Mouse (Mus musculus) C2C12 (cell line): ENCODE results near the gene Pld5. TPM values are rescaled to one million over a fixed set of nuclear protein-coding genes. Genes with fewer than 3 reads are reported as not detected.

Source experiments
- H3K27me3 ChIP-seq: one replicate; pipeline ENCODE4 v1.6.1; 2011; ENCODE audit not compliant: control insufficient read depth, insufficient read depth, insufficient read length
- H3K36me3 ChIP-seq: one replicate; pipeline ENCODE4 v1.6.1; 2011; ENCODE audit not compliant: control insufficient read depth, insufficient read depth
- H3K4me3 ChIP-seq: one replicate; pipeline ENCODE4 v1.5.1; 2011; ENCODE audit warnings: mild to moderate bottlenecking, control low read depth; ENCODE audit not compliant: poor library complexity, insufficient read depth, severe bottlenecking
- H3K79me2 ChIP-seq: one replicate; pipeline ENCODE4 v1.6.1; 2011; ENCODE audit not compliant: control insufficient read depth, insufficient read depth
- H3K79me3 ChIP-seq: one replicate; pipeline ENCODE4 v1.6.1; 2011; ENCODE audit warnings: low read depth, control low read depth
- H3ac ChIP-seq: one replicate; pipeline ENCODE3; 2011; ENCODE audit warnings: low read depth; ENCODE audit not compliant: control insufficient read depth, insufficient read length
- CEBPB ChIP-seq: IDR thresholded peaks from one replicate; pipeline ENCODE4 v1.6.1; 2011; ENCODE audit warnings: low read depth, mild to moderate bottlenecking, control low read depth, moderate library complexity
- CTCF ChIP-seq: IDR thresholded peaks from one replicate; pipeline ENCODE4 v1.5.1; 2011; ENCODE audit not compliant: control insufficient read depth, insufficient read depth, insufficient read length
- FOSL1 ChIP-seq: IDR thresholded peaks from one replicate; pipeline ENCODE4 v1.8.0; 2011; ENCODE audit warnings: mild to moderate bottlenecking, low read length; ENCODE audit not compliant: poor library complexity, insufficient read depth, severe bottlenecking
- MAX ChIP-seq: IDR thresholded peaks from one replicate; pipeline ENCODE4 v1.6.1; 2011; ENCODE audit warnings: mild to moderate bottlenecking, control low read depth
- MYOD1 ChIP-seq: IDR thresholded peaks from one replicate; pipeline ENCODE4 v1.6.1; 2011; ENCODE audit warnings: low read depth; ENCODE audit not compliant: control insufficient read depth, insufficient read length
- MYOG ChIP-seq: IDR thresholded peaks from one replicate; pipeline ENCODE4 v1.6.1; 2011; ENCODE audit not compliant: control insufficient read depth, insufficient read length; ENCODE audit errors: extremely low read depth
- USF1 ChIP-seq: IDR thresholded peaks from one replicate; pipeline ENCODE4 v1.6.1; 2011; ENCODE audit warnings: low read depth, mild to moderate bottlenecking, control low read depth, moderate library complexity
- long read RNA-seq, 2 experiments: library from polyadenylated mRNA; unstranded; transcript quantifications; one replicate each; pipeline ENCODE4 v2.0.0; 2019 to 2020
- polyA plus RNA-seq: library from polyadenylated mRNA; unstranded; fragments of >200 nt; fragmentation: generic; extraction: Trizol; gene quantifications from one replicate; pipeline ENCODE4 v1.2.1, GENCODE M21; 2012; ENCODE audit warnings: missing spikeins

The Pld5 gene
- not detected for polyA plus RNA-seq
- long read RNA-seq, experiment 1: 0 reads
- long read RNA-seq, experiment 2: 0 reads

DNA sequence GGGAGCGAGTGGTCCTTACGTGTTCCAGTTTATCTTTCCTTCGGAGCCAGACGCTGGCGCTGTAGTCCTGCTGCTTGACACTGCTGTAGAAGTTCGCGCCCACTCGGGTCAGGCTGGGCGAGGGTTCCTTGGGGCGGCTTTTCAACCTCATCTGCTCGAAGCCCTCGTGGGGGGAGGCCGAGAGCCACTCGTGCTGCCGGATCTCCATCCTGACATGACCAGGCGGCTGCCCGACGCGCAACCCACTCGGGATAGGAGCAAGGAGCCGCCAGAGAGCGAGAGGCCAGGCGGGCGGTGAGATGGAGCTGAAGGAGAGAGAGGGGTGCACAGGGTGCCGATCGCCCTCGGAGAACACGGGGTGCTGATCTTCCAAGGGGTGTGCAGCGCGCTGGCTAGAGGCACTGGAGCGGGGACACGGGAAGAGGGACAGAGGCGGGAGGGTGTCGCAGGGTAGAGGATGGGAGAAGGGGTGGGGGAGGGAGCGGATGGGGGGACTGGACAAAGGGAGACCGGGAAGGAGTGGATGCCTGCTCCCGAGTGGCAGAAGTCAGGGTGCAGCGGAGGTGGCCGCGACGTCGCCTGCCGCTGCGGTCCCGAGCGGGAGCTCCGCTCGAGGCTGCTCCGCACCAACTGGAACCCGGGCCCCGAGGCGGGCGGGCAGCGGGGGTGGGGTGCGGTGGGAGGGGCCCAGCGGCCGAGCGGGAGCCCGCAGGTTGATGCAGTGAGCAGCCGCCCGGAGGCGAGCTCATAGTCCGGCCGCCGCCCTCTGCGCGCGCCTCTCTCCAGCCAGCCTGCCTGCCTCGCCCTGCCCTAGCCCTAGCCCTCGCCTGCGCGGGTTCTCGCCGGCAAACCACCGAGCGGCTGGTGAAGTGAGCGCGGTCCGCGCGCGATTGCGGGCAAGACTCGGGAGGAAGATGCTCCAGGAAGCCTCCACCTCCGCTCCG is at the start of gene Pld5:
Pld5 (minus strand) TSS at position 646 of the 944 bp plus-strand sequence.
- TF ChIP-seq CTCF (no peak), FOSL1 (no peak), USF1 (no peak), MYOD1 (no peak), CEBPB (no peak), MAX (no peak), MYOG (no peak)
- Histone ChIP-seq H3K36me3 (no peaks in the 10 kb centered on the region), H3K79me3 (no peaks in the 10 kb centered on the region), H3K27me3 (no peaks in the 10 kb centered on the region), H3K4me3 (no peak within 1 kb of the TSS), H3ac (no peak within 1 kb of the TSS), H3K79me2 (no peaks in the 10 kb centered on the region)

DNA sequence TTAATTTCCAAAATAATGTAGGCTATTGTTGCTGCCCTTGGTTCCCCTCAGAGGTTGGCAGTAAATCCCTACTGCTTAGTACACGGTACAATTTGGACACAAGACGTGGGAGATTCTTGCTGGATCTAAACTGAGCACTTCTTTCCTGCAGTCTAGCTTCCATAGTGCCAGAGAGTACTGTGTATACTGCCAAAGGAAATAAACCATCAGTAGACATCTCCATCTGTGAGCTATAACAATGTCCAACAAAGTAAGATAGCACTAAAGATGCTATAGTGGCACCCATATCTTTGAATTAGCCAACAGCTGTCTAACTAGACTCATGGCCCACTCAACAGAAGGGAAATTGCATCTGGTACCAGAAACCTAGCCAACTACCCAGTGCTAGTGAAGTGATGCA is 40.0 kb upstream of the Pld5 start:
- H3K79me3 ChIP-seq: no peaks in the 10 kb centered on the region
- no peak overlapping the region for H3K4me3 ChIP-seq
- no peaks in the 10 kb centered on the region for H3K36me3 ChIP-seq
- TF ChIP-seq MYOD1 (no peak), CTCF (no peak), MYOG (no peak), USF1 (no peak), CEBPB (no peak), MAX (no peak), FOSL1 (no peak)
- H3K27me3 ChIP-seq: no peaks in the 10 kb centered on the region
- no peaks in the 10 kb centered on the region for H3K79me2 ChIP-seq
- no peak overlapping the region for H3ac ChIP-seq

DNA sequence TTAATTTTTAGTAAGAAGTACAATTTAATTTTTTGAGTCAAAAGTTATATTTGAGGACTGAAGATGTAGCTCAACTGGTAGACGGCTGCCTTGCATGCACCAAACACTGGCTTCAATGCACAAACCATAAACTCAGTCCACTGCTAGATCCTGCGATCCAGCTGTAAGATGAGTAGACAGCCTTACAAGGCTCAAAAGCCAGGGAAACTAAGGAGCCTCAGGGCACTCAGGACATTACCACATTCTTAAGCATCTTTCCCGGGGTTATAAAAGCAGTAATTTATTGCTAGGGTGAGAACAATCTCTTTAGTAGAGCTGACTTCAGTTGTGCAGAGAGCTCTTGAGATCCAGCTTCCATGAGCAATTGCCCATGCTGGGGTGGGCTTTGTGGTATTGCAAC is 35.1 kb upstream of the Pld5 start:
- no peaks in the 10 kb centered on the region for H3K27me3 ChIP-seq
- TF ChIP-seq USF1: no peak
- no peak for TF ChIP-seq MAX
- no peak for TF ChIP-seq CTCF
- no peak for TF ChIP-seq FOSL1
- TF ChIP-seq MYOG: no peak
- H3K4me3 ChIP-seq: no peak overlapping the region

GRCm38 (mm10) chr1:176289396-176289795 is 14.3 kb upstream of the Pld5 start:
- TF ChIP-seq MYOD1 (no peak), FOSL1 (no peak), CEBPB (no peak), MAX (no peak), CTCF (no peak), USF1 (no peak), MYOG (no peak)
- H3K36me3 ChIP-seq: no peaks in the 10 kb centered on the region

More for the DNA sequence above, 35.1 kb upstream of the Pld5 start:
- Histone ChIP-seq H3K79me3 (no peaks in the 10 kb centered on the region), H3ac (no peak overlapping the region), H3K36me3 (no peaks in the 10 kb centered on the region), H3K79me2 (no peaks in the 10 kb centered on the region)

DNA sequence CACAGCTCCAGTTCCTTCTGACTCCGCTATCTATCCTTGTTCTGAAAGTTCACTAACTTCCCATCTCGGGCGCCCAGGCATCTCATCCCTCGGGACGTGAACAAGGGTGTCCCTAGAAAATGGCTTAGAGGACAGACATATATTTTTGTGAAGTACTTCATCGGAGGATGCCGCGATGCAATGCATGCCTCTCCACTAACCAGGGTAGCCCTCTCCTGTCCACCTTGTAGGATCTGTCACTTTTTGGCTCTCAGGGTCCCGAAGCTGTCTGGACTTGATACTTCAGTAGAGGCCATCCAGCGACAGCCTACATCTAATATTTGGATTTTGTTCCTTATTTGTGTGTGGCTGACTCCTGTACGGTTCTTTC is 484 bp upstream of the Pld5 start:
- Histone ChIP-seq H3ac (no peak overlapping the region), H3K79me2 (no peaks in the 10 kb centered on the region), H3K79me3 (no peaks in the 10 kb centered on the region), H3K4me3 (no peak overlapping the region), H3K36me3 (no peaks in the 10 kb centered on the region), H3K27me3 (no peaks in the 10 kb centered on the region)
- TF ChIP-seq FOSL1: no peak
- TF ChIP-seq MYOD1: no peak
- TF ChIP-seq MAX: no peak
- no peak for TF ChIP-seq USF1
- no peak for TF ChIP-seq CTCF

More at GRCm38 (mm10) chr1:176289396-176289795, 14.3 kb upstream of the Pld5 start:
- H3ac ChIP-seq: no peak overlapping the region
- H3K79me3 ChIP-seq: no peaks in the 10 kb centered on the region
- no peaks in the 10 kb centered on the region for H3K79me2 ChIP-seq
- no peak overlapping the region for H3K4me3 ChIP-seq
- no peaks in the 10 kb centered on the region for H3K27me3 ChIP-seq

GRCm38 (mm10) chr1:176248717-176249030 is 26.4 kb downstream of the Pld5 start:
- Histone ChIP-seq H3K27me3 (no peaks in the 10 kb centered on the region), H3K4me3 (no peak overlapping the region), H3K36me3 (no peaks in the 10 kb centered on the region), H3K79me2 (no peaks in the 10 kb centered on the region), H3ac (no peak overlapping the region), H3K79me3 (no peaks in the 10 kb centered on the region)
- TF ChIP-seq MYOG (no peak), MAX (no peak), CEBPB (no peak), FOSL1 (no peak)
